Mouse (Mus musculus): ENCODE results near the gene Sys1.

DNA sequence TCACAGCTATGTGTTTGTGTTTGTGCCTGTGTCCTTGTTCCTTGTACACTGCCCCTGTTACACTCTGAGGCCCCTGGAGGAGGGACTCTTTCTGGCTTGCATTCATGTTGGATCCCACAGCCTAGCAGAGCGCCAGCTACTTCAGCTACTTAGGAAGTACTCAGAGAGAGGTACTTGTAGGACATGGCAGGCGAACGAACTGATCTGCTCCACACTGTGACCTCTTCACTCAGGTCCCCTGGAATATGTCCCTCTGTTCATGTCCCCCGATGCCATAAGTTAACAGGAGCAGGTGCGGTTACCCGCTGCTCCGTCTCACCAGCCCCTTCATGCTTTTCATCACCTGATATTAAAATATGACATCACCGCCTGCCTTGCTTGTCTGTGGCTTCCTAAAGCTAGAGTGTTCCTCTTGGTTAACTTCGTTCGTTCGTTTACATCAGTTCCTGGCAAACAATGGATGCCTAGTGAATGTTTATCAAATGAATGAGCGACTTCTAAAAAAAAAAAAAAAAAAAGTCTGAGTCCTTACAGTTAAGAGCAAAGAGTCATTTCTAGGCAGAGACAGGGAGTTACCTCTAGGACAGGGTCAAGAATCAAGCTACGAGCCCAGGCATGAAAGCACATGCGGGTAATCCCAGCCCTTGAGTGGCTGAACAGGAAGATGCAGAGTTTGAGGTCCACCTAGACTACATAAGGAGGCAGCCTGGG, 3.6 kb upstream of the Sys1 start:
- TF ChIP-seq CTCF (IDR thresholded peaks at IDR 0.05; ENCODE audit: borderline replicate concordance, insufficient read depth, low read depth, low read length): no peak
- no peak for TF ChIP-seq POLR2A (IDR thresholded peaks at IDR 0.05; ENCODE audit: borderline replicate concordance, insufficient read depth, low read length)

Measured in cerebellum, adult 2 months (tissue).